Mouse (Mus musculus) bone marrow macrophage, adult 2 months (primary cell): ENCODE measurements around the gene Bcl2l15. TPM values are rescaled to one million over a fixed set of nuclear protein-coding genes. Genes with fewer than 3 reads are reported as not detected.
"Not testable (repeated sequence)": the region's sequence is repeated elsewhere in the genome, so short reads cannot be mapped to it uniquely, and the experiment has no call there.

Experiments
- H3K27ac ChIP-seq: 2 replicates; pipeline ENCODE4 v1.5.1; 2012; ENCODE audit warnings: low read depth, low read length; ENCODE audit not compliant: insufficient read depth
- H3K4me1 ChIP-seq: 2 replicates; pipeline ENCODE4 v1.6.1; 2012; ENCODE audit warnings: low read length; ENCODE audit not compliant: control insufficient read depth, insufficient read depth
- H3K4me3 ChIP-seq: 2 replicates; pipeline ENCODE4 v1.5.1; 2012; ENCODE audit warnings: mild to moderate bottlenecking, low read length, moderate library complexity; ENCODE audit not compliant: insufficient read depth
- CTCF ChIP-seq: IDR thresholded peaks from 2 replicates; pipeline ENCODE4 v1.5.1; 2012; ENCODE audit warnings: low read depth, mild to moderate bottlenecking, low read length, moderate library complexity
- POLR2A ChIP-seq: IDR thresholded peaks from 2 replicates; pipeline ENCODE4 v1.6.1; 2012; ENCODE audit warnings: mild to moderate bottlenecking, low read depth, low read length, borderline replicate concordance
- polyA plus RNA-seq: library from polyadenylated mRNA; stranded (reverse); fragments of >200 nt; gene quantifications from 2 replicates; pipeline ENCODE4 v1.2.4, GENCODE M21; 2012; ENCODE audit not compliant: missing spikeins, insufficient read depth, insufficient read length

Gene Bcl2l15
- polyA plus RNA-seq, 1 experiment, result not detected

DNA sequence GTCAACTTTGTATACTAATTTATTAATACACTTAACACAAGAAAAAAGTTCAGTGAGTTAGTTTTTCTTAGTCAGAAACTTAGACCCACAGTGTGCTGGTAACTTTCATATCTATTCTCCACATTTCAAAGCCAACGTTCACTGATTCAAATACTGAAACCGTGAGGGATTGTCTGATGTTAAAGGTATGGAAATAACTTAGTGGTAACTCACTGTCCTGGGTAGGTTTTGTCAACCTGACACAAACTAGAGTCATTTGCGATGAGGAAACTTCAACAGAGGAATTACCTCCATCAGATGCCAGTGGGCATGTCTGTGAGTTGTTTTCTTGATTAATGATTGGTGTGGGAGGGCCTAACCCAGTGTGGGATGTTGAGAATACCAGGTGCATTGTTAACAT is 3.4 kb upstream of the Bcl2l15 start:
- peaks cover 23% of the 10 kb centered on the region for H3K4me1 ChIP-seq
- H3K4me3 ChIP-seq, result no peak overlapping the region
- no peak overlapping the region for H3K27ac ChIP-seq
- TF ChIP-seq POLR2A (no peak), CTCF (no peak)

GRCm38 (mm10) chr3:103830681-103831080 is 1.7 kb upstream of the Bcl2l15 start:
- not testable (repeated sequence) for H3K27ac ChIP-seq, H3K4me3 ChIP-seq
- peaks cover 26% of the 10 kb centered on the region for H3K4me1 ChIP-seq

DNA sequence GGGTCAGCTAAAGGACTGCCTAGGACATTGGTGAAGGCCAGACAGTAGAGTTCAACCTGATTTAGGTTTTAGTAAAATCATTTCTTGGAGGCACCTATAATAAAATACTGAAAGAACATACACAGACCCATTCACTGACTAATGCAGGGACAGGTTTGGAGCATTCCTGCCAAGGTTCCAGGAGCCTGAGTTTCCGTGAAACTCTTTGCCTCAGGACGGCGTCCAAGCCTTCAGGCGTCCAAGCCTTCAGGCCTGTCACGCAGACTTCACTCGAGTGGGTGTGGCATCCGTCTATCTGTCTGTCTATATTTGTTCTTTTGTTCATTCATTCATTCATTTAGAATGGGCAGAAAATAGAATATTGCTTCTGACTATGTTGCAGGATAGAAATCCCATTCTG is 1.3 kb upstream of the Bcl2l15 start:
- H3K4me3 ChIP-seq, result no peak overlapping the region
- no peak for TF ChIP-seq POLR2A
- H3K27ac ChIP-seq, result no peak overlapping the region
- H3K4me1 ChIP-seq, result peaks cover 26% of the 10 kb centered on the region

DNA sequence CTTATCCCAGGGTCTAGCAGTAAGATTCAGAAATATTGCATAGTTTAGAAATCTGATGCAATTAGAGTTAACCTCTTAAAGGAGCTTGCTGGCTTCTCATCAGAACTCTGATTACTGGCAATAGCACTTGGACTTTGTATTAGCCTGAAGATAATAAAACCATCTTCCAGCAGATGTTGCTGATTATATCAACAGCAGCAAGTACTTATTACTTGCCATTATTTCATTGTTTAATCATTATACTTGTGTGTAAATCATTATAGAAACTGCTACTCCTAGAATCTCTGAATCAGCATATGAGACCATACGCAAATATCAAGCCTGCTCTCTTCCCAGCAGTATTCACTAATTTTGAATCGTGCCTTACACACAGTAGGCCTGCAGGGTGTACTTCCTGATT is 1.6 kb downstream of the Bcl2l15 start:
- Histone ChIP-seq H3K4me1 (peaks cover 26% of the 10 kb centered on the region), H3K27ac (no peak overlapping the region), H3K4me3 (no peak overlapping the region)
- TF ChIP-seq POLR2A (no peak), CTCF (no peak)

DNA sequence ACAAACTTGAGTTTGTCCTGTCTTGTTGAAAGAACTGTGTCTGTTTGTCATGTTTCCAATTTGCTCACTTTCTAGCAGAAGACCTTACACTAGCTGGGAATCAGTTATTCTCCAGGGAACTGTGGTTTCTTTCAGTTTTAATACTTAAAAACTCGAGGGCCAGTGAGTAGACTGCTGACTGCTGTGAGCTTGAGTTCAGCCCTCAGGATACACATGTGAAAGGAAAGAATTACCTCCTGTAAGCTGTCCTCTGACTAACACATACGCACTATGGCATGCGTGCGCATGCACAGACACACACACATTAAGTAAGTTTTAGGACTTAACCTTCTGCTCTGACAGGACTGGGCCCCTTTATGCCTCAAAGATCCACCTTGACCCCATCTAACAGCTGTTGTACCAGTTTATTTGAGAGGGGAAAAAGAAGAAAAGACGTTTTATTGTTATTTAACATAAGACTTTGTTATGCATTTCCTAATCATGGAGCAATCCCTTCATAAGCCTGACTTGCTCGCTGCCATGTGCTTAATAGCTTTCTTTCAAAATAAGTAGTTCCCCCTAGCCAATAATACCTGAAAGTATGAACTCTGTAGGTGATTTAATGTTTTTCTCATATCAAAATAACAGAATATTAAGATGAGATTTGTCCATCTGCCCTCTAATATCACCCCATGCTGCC is 3.0 kb downstream of the Bcl2l15 start:
- H3K4me1 ChIP-seq, result peaks cover 20% of the 10 kb centered on the region
- H3K27ac ChIP-seq, result no peak overlapping the region
- H3K4me3 ChIP-seq, result no peak overlapping the region
- no peak for TF ChIP-seq POLR2A
- TF ChIP-seq CTCF, result no peak

DNA sequence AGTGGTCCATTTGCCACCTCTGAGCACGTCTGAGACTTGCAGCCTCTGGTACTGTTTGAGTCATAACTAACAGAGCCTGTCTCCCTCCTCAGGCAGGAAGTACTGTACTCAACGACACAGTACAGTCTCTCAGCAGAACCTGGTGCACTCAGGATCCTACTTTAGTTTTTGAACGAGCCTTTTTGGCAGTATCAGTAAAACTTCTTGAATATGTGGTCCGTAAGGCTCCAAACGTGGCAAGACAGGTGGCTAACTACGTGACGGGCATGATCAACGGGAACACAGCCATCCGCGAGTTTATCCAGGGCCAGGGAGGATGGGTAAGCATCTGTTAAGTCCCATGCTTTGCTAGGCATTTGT is 3.5 kb downstream of the Bcl2l15 start:
- H3K4me1 ChIP-seq, result peaks cover 19% of the 10 kb centered on the region
- no peak overlapping the region for H3K27ac ChIP-seq
- TF ChIP-seq CTCF, result no peak
- no peak for TF ChIP-seq POLR2A
- H3K4me3 ChIP-seq, result no peak overlapping the region

- TF ChIP-seq CTCF, result no peak
- no peak for TF ChIP-seq POLR2A
- no peak overlapping the region for H3K4me3 ChIP-seq
- no peak overlapping the region for H3K27ac ChIP-seq
- peaks cover 14% of the 10 kb centered on the region for H3K4me1 ChIP-seq
Observed at GRCm38 (mm10) chr3:103836453-103836852, 4.1 kb downstream of the Bcl2l15 start.

DNA sequence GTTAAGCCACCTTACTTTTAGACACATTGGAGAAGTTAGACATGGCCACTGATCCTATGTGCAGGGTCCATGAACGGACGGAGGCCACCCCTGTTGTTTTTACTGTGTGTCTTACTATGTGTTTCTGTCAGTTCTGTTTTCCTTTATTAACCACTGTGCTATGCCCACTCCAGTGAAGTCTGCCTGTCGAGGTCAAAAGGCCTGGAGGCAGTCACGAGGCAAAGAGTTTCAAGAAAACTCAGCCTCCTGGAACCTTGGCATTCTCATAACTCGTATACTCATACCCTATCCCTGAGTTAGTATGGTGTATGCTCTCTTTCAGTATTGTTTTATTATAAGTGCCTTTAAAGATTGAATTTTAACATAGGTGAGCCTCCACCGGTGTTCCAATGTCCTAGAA is 7.3 kb downstream of the Bcl2l15 start:
- H3K4me3 ChIP-seq, result no peak overlapping the region
- no peak overlapping the region for H3K27ac ChIP-seq
- TF ChIP-seq POLR2A (no peak), CTCF (no peak)
- H3K4me1 ChIP-seq, result 0 out of 2 replicates have a peak, but pooled peaks cover 2% of the 10 kb centered on the region

GRCm38 (mm10) chr3:103840195-103840594 is 7.8 kb downstream of the Bcl2l15 start:
- H3K27ac ChIP-seq, H3K4me1 ChIP-seq, H3K4me3 ChIP-seq: not testable (repeated sequence)

DNA sequence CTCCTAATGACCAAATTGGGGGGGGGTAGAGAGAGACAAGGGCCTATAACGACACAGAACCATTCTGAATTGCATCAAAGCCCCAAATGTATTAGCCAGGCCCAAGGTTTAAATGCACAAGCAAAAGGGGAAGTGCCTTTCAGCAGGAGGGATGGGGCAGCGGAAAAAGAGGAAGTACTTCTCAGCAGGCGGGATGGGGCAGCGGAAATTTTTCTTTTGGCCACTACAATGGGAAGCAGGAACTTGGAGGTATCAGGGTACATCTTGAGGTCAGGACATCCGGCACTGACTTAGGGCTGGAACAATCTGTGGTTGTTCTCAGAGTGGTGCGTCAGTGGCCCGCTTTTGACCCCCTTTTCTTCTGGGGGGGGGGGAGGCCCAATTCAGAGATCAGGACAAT is 8.5 kb downstream of the Bcl2l15 start:
- not testable (repeated sequence) for H3K4me1 ChIP-seq, H3K27ac ChIP-seq, H3K4me3 ChIP-seq

DNA sequence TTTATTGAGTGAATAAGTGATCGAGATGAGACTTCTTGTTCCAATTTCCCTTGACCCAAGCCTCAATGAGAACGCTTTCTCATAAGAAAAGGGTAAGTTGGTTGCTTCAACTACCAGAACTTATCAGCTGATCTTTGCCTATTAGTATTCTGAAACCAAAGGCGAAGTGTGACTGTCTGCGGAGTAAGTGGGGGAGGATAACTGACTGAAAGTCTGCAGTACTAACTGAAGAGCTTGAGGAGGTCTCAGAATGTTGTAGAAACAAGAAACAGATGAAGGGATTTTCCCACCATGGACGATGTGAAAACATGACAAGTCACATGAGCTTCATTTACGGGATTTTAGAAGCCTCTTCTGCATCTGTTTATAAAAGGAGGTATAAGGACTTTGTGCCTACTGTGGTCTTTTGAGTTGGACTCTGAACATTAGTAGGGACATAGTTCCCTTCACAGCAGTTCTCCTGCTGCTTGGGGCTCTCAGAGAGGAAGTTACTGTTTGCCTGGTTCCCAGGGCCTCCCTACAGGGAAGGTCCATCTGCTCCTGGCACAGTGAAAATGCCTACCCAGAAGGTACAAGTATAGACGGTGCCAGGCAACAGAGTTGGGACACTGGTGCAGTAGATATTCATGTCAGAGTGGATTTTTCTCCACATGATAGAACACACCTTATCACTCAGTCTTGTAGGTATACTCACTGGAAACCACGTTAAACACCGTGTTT is 18.4 kb downstream of the Bcl2l15 start:
- Histone ChIP-seq H3K27ac (no peak overlapping the region), H3K4me1 (peaks cover 17% of the 10 kb centered on the region), H3K4me3 (no peak overlapping the region)
- no peak for TF ChIP-seq POLR2A
- TF ChIP-seq CTCF, result no peak
